Mouse (Mus musculus) heart, adult 18-20 months (tissue): ENCODE results near the gene Nr1i2. TPM values are rescaled to one million over a fixed set of nuclear protein-coding genes. Genes with fewer than 3 reads are reported as not detected.

ENCODE experiments used
- total RNA-seq, 2 experiments: library from RNA; stranded (reverse); gene quantifications; 2 replicates each; pipeline ENCODE4 v1.2.3; 2021

Nr1i2 gene
- total RNA-seq, 2 experiments from 2014 or later = not detected

Other genes starting within 250 kb of the Nr1i2 start
- gene Gsk3b, start 205.8 kb downstream of the Nr1i2 start, total RNA-seq = 10 to 100 TPM; 49.9 to 53.8 TPM
- under 1 TPM in 1 of 2 experiments, not detected in 1; 0.13 TPM for gene Maats1, start 47.3 kb upstream of the Nr1i2 start, total RNA-seq
- 100 to 1,000 TPM; 345 to 380 TPM for gene Cox17, start 52.2 kb upstream of the Nr1i2 start, total RNA-seq
- 1 to 10 TPM in 1 of 2 experiments, not detected in 1; 1.4 TPM for gene Gm21987, start 52.2 kb upstream of the Nr1i2 start, total RNA-seq
- 100 to 1,000 TPM; 515 to 590 TPM for gene Popdc2, start 67.4 kb upstream of the Nr1i2 start, total RNA-seq
- gene Pla1a, start 138.3 kb upstream of the Nr1i2 start, total RNA-seq = 1 to 10 TPM; 6.2 to 8.7 TPM
- 10 to 100 TPM; 25.6 to 26.8 TPM for gene Adprh, start 157.9 kb upstream of the Nr1i2 start, total RNA-seq
- gene Cd80, start 160.7 kb upstream of the Nr1i2 start, total RNA-seq = under 1 TPM; 0.39 to 0.94 TPM
- gene Timmdc1, start 227.8 kb upstream of the Nr1i2 start, total RNA-seq = 10 to 100 TPM; 67.1 to 68.3 TPM